ENCODE assay signal across 7 mouse cellular contexts in genomic region chr13:98262636-98263457, GRCm38 (mm10). TPM values are rescaled to one million over a fixed set of nuclear protein-coding genes. Genes with fewer than 3 reads are reported as not detected.
DNase-seq lines count a peak whose midpoint lies in the region; ATAC-seq lines count a peak whose summit lies in the region.

Gene Utp15, minus strand, starts transcription at chr13:98263041.
Gene Ankra2, plus strand, starts transcription at chr13:98263074.

- H3K4me3 ChIP-seq in intestine, embryonic 15.5 days (replicated peaks), result peak within 1 kb of the TSS; percentile 84
- H3K4me3 ChIP-seq in midbrain, embryonic 10.5 days, result peak within 1 kb of the TSS; percentile 87

- intact Hi-C loops in gastrocnemius, postnatal 36 days (cut with DNase I), result loop anchor here (5.0 kb wide), 1 partner anchor 54 kb away; the partner anchor contains the start of gene Btf3
- intact Hi-C loops in left cerebral cortex, postnatal 25 days (cut with DNase I), result loop anchor here (5.0 kb wide), 1 partner anchor 54 kb away; the partner anchor contains the start of gene Btf3

- peak within 1 kb of the TSS; percentile 90 for H3K9ac ChIP-seq in intestine, embryonic 15.5 days

- peak within 1 kb of the TSS; percentile 95 for H3K27ac ChIP-seq in intestine, embryonic 15.5 days
- peak within 1 kb of the TSS; percentile 93 for H3K27ac ChIP-seq in midbrain, embryonic 10.5 days (replicated peaks)

- H3K27me3 ChIP-seq in intestine, embryonic 15.5 days (replicated peaks), result no peaks in the 10 kb centered on the region
- no peaks in the 10 kb centered on the region for H3K27me3 ChIP-seq in midbrain, embryonic 10.5 days (ENCODE audit: low read depth, poor library complexity, severe bottlenecking)

- DNase-seq in adrenal gland, adult 2 months, result peak; percentile 98
- peak; percentile 99 for DNase-seq in embryo, embryonic 11.5 days (ENCODE audit: low read depth, low spot score)
- peak; percentile 97 to 98 for DNase-seq in gastrocnemius, postnatal 36 days
- DNase-seq in left cerebral cortex, postnatal 25 days (ENCODE audit: low spot score in 2 of 2), result peak; percentile 97 to 99
- peak; percentile 99 for DNase-seq in midbrain, embryonic 10.5 days (ENCODE audit: low spot score)
- peak; percentile 99 for DNase-seq in right cerebral cortex, postnatal 4 days

- under 1% methylated on average over 71 of the region's 71 CpGs for WGBS in intestine, embryonic 15.5 days
- WGBS in midbrain, embryonic 10.5 days, result 0% methylated on average over 69 of the region's 71 CpGs

- no peaks in the 10 kb centered on the region; the same call in 1 of the 2 replicates for H3K36me3 ChIP-seq in intestine, embryonic 15.5 days
- H3K36me3 ChIP-seq in midbrain, embryonic 10.5 days, result peaks cover 32% of the 10 kb centered on the region

- H3K9me3 ChIP-seq in intestine, embryonic 15.5 days, result no peaks in the 10 kb centered on the region
- H3K9me3 ChIP-seq in midbrain, embryonic 10.5 days (replicated peaks), result no peaks in the 10 kb centered on the region

- H3K4me1 ChIP-seq in intestine, embryonic 15.5 days (replicated peaks), result peaks cover 10% of the 10 kb centered on the region
- H3K4me1 ChIP-seq in midbrain, embryonic 10.5 days, result peaks cover 24% of the 10 kb centered on the region

- H3K4me2 ChIP-seq in intestine, embryonic 15.5 days (replicated peaks), result peak within 1 kb of the TSS; percentile 64

- ATAC-seq in intestine, embryonic 15.5 days, result peak; percentile 100

RNA-seq across cellular contexts. Expression of gene Utp15, which starts in this region (rescaled TPM):
- total RNA-seq in adrenal gland, adult 2 months (2021), result 10 to 100 TPM; 16.1 to 18.7 TPM
- 2.1 and 2.5 TPM in 2 replicates for polyA plus RNA-seq in adrenal gland, adult 2 months (2012; rRNA removed)
- 1 to 10 TPM; 2.6 to 4.0 TPM for total RNA-seq in gastrocnemius, postnatal 36 days (2021)
- 34.0 and 35.7 TPM in 2 replicates for polyA plus RNA-seq in intestine, embryonic 15.5 days (2015; fragmentation: Nextera tagmentation; extraction: Ambion mirVana)
- total RNA-seq in left cerebral cortex, postnatal 25 days (2021), result 10 to 100 TPM; 17.6 to 18.2 TPM
- polyA plus RNA-seq in midbrain, embryonic 10.5 days (2016; fragmentation: Nextera tagmentation; extraction: Ambion mirVana), result 41.9 and 46.8 TPM in 2 replicates

RNA-seq across cellular contexts. Expression of gene Ankra2, which starts in this region (rescaled TPM):
- 10 to 100 TPM; 22.0 to 24.7 TPM for total RNA-seq in adrenal gland, adult 2 months (2021)
- polyA plus RNA-seq in adrenal gland, adult 2 months (2012; rRNA removed), result 12.2 and 15.4 TPM in 2 replicates
- 10 to 100 TPM; 11.5 to 14.2 TPM for total RNA-seq in gastrocnemius, postnatal 36 days (2021)
- 22.2 and 22.5 TPM in 2 replicates for polyA plus RNA-seq in intestine, embryonic 15.5 days (2015; fragmentation: Nextera tagmentation; extraction: Ambion mirVana)
- 10 to 100 TPM; 43.6 to 46.2 TPM for total RNA-seq in left cerebral cortex, postnatal 25 days (2021)
- polyA plus RNA-seq in midbrain, embryonic 10.5 days (2016; fragmentation: Nextera tagmentation; extraction: Ambion mirVana), result 17.7 and 23.3 TPM in 2 replicates

Comparison
In these comparisons a context has a peak if more than half of its experiments do, and no peak if none do; other contexts are left out.
1. Peak in every context shown above with its lines: DNase-seq, ATAC-seq, H3K4me3 ChIP-seq and H3K27ac ChIP-seq.